Mouse (Mus musculus) liver (tissue): ENCODE measurements at regions not wholly inside any gene's neighbourhood (a gene's known extent, or its start where the extent isn't known, plus 50 kb on each side); places are given as distances from the start of the nearest gene placed in this dataset.
"Not testable (repeated sequence)": the region's sequence is repeated elsewhere in the genome, so short reads cannot be mapped to it uniquely, and the experiment has no call there.

ENCODE experiments used
- DNase-seq: peaks from one replicate; pipeline ENCODE4 v3.0.0-alpha.2; 2020; ENCODE audit warnings: mixed read lengths

DNA sequence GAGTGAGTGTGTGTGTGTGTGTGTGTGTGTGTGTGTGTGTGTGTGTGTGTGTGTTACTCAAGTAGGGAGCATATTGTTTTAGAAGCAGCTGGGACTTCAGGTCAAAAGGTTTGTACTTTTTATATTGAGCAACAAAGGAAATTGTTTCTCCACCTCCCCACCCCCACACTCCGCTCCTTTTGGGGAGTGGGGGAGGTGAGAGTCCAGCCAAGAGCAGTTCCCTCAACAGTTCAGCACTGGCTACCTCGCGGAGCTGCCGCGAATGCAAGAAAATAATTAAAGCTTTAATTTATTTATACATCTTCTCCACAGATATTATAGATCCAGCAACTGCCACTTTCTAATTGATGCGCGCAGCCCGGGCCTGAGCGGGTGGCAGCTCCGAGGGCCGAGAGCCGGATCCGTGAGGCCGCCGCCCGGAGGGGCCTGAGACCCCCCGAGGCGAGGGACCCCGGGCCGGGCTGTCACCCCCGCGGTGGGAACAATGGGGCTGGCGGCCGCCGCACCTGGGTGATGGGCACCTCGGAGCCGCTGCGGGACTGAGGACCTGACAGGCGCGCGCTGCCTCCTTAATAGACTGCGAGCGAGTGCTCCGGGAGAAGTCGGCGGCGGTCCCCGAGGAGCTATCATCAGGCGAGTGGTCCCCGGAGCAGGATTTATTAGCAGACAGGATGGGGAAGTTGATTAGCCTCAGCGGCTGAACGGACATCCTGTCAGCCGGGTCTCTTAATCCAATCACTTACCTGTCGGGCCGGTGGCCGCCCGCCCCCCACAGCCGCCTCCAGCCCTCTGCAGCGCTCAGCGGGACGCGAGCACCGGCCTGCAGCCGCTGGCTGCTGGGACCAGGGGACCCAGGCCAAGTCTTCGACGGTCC, 124.4 kb downstream of the Melk start:
- no peak for DNase-seq

DNA sequence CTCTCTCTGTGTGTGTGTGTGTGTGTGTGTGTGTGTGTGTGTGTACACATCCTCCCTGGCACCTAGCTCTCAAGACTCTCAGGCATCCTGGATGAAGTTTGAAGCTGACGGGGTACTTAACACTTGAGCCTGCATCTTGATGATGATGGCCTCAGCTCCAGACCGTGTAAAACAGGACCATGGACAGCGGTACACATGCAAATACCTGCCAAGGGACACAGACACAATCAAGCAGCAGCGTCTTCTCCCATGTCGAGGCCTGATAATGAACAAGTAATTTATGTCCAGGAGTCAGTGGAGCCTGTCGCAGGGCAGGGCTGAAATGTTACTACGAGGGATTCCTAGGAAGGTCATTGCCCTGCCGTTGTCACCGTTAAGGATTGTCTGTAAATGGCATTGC, 133.9 kb downstream of the Melk start:
- DNase-seq, result peak; percentile 24

DNA sequence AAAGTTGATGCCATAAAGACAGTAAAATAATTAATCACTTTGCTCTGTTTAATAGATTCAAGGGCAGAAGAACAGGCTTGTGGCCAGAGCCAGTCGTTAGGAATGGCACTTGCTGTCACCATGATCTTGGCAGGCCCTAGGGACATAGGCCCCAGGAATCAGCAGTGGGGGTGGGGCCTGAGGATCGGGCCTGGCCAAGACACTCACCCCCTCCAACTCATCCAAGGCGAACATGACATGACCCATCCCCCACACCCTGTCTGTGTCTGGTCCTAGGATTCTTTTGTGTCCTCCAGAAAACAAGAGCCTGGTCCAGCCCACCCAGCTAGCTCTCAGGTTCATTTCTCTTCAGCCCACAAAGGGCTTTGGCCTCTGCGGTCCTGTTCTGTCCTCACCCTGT, 144.8 kb downstream of the Melk start:
- DNase-seq, result no peak

DNA sequence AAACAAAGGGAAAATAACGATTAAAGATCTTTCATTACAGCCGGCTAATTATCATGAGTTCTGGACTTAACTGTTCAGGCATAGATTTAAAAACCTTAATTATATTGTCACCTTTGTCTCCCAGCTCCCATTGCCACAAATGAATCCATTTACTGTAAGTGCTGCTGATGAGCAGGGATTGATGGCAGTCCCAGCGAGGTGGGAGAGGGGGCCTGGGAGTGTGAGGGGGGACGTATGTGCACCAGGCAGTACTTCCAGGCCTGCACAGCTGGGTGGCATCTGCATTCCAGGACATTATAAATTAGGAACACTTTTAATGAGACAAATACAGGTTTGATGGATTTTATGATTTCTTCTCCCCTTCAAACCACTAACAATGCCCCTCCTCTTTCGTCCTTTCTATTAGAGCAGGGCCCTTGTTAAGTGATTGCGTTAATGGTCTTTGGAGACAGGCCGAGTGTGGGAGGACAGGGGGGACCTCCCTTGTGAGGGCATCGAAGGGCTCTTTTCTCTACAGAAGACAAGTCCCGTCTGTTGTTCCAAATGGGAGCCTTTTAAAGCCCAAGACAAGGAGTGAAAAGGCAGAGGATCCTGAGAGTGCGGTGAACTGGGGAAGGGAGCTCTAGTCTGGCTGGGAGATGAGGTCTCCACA, 150.3 kb downstream of the Melk start:
- DNase-seq, result no peak

DNA sequence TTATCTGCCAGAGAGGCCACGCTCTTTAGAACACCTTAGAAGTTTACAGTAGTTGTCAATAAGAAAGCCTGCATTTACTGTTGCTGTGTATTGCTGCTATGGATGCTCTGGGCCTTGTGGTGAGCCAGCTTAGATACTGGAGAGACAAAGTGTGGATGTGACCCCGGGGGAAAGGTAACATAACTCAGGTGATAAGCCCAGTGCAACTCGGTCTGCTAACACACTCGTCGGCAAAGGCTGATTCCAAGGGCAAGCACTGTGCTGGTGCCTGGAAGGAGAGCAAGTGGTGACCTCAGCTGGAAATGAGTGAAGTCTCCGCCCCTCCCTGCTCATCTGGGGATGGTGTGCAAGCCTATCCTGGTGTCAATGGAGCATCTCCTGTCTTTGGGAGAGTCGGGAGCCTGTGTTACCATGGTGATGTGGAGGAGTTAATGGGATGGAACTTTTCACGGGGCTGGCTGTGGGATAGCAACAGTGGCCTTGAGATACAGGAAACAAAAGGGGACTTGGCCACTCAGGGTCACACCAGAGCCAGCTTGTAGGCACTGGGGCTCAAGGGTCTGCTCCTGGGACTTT, 151.5 kb downstream of the Melk start:
- DNase-seq, result no peak

DNA sequence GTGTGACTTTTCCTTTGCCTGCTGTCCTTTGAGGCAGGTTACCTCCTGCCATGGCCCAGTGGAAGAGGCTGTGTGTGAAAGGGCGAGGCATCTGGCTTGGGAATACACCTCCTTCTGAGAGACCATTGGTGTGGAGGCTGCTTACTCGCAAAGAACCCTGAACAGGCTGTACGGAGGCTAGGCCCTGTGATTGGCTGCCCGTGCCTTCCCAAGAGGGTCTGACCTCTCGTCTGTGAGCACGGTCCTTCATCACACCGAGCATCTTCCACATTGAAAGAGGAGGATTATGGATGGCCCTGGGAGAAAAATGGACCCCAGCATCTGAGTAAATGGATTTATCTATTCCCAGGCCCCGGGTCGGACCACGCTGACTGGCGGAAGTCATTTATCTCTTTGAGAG, 152.9 kb downstream of the Melk start:
- DNase-seq, result no peak

DNA sequence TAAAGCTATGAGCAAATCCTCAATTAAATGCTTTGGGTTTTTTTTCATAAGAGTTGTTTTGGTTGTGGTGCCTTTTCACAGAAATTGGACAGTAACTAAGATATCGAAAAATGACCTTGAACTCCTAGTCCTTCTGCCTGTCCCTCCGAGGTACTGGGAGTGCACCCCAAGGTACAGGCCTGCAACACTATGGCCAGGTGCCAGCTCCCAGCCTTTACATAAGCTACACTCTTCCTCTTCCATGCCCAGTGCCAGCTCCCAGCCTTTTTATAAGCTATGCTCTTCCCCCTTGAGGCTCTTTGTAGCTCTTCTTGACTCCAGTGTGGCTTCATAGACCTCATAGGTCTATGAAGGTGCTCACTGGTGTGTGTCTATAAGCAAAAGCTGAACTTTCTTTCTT, 155.2 kb downstream of the Melk start:
- no peak for DNase-seq

DNA sequence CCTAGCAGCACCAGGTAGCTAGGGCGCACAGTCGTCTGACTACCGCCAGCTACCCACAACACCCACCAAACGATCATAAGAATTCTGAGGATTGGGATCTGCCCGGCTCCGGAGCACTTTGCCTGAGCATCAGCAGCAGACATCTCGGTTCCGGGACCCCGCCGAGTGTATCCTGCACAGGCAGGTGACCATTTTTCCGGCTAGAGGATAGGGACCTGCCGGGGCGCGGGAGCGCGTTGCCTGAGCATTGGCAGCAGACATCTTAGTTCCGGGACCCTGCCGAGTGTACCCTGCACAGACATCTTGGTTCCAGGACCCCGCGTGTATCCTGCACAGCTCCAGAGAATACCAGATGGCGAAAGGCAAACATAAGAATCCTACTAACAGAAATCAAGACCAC, 172.8 kb downstream of the Melk start:
- not testable (repeated sequence) for DNase-seq
